Comparison of ENCODE assay signal across 10 mouse cellular contexts in the genomic region with DNA sequence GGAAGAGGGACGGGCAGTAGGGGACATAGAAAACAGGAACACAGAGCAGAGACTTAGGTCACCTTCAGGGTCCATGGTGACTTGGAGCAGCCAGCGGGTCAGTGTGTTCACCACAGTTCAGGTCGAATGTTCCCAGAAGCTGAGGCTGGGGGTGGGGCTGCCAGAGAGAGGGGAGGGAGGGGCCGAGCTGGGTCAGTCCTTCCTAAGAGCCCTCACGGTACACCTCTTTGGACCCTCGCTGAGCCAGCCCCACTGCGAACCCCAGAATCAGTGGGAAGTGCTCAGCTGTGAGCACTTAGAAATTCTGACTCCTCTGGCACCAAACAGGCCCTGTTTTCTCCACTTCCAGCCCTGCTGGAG. TPM values are rescaled to one million over a fixed set of nuclear protein-coding genes. Genes with fewer than 3 reads are reported as not detected.
A peak's percentile ranks its signal among the peaks of the same experiment; 100 is the strongest.
DNase-seq lines count a peak whose midpoint lies in the region; ATAC-seq and TF ChIP-seq lines count a peak whose summit lies in the region.
"Had no signal": no experiment of that assay in that cellular context is flagged by ENCODE, and none has a peak within 500 bp of the region (broad histone marks: within the 10 kb centered on the region; RNA-seq: fewer than 3 reads in every experiment).

A gene (minus strand): TSS at position 316 of the 360 bp plus-strand sequence.

- peak; percentile 55 for DNase-seq in forebrain, embryonic 11.5 days (ENCODE audit: low spot score)
- DNase-seq in forebrain, embryonic 14.5 days (ENCODE audit: low spot score), result no peak
- DNase-seq in thymus, adult 2 months, result no peak
- no peak for DNase-seq in thymus, postnatal 14 days
- DNase-seq in T-cell, adult 2 months (ENCODE audit: low spot score), result no peak
- DNase-seq in gastrocnemius, postnatal 4 days (ENCODE audit: low spot score in 2 of 2), result no peak
- DNase-seq in left cerebral cortex, postnatal 36 days (ENCODE audit: low spot score in 2 of 2), result no peak
- DNase-seq: adrenal gland, adult 2 months had no signal

- H3K4me2 ChIP-seq in forebrain, embryonic 11.5 days (ENCODE audit: low read depth, low read length, severe bottlenecking), result peak within 1 kb of the TSS; percentile 39
- no peak within 1 kb of the TSS for H3K4me2 ChIP-seq in forebrain, embryonic 14.5 days (ENCODE audit: low read length)
- peak within 1 kb of the TSS; percentile 24 for H3K4me2 ChIP-seq in limb, embryonic 12.5 days

- ATAC-seq in forebrain, embryonic 11.5 days (replicated peaks; ENCODE audit: low FRiP score), result no peak
- no peak for ATAC-seq in forebrain, embryonic 14.5 days
- ATAC-seq in limb, embryonic 12.5 days (ENCODE audit: insufficient number of reproducible peaks, insufficient read depth, low FRiP score, low TSS enrichment, low read depth), result no peak

- H3K9ac ChIP-seq in forebrain, embryonic 11.5 days (ENCODE audit: low read length), result peak within 1 kb of the TSS; percentile 24
- no peak within 1 kb of the TSS for H3K9ac ChIP-seq in forebrain, embryonic 14.5 days (ENCODE audit: low read length)
- H3K9ac ChIP-seq in limb, embryonic 12.5 days (replicated peaks), result no peak within 1 kb of the TSS

- no peaks in the 10 kb centered on the region; the same call in 1 of the 2 replicates for H3K9me3 ChIP-seq in forebrain, embryonic 11.5 days (ENCODE audit: control insufficient read depth, low read length)
- H3K9me3 ChIP-seq in forebrain, embryonic 14.5 days (replicated peaks; ENCODE audit: control insufficient read depth, low read length), result peaks cover 5% of the 10 kb centered on the region; the same call in 1 of the 2 replicates
- 0 out of 2 replicates have a peak, but pooled peaks cover 9% of the 10 kb centered on the region for H3K9me3 ChIP-seq in limb, embryonic 12.5 days

- H3K27ac ChIP-seq in forebrain, embryonic 11.5 days (ENCODE audit: low read depth, low read length), result no peak within 1 kb of the TSS
- H3K27ac ChIP-seq in forebrain, embryonic 14.5 days (ENCODE audit: low read depth, low read length), result no peak within 1 kb of the TSS
- no peak within 1 kb of the TSS for H3K27ac ChIP-seq in thymus, adult 2 months (ENCODE audit: control insufficient read depth, insufficient read depth, low read length)
- H3K27ac ChIP-seq in limb, embryonic 12.5 days, result no peak within 1 kb of the TSS
- H3K27ac ChIP-seq: left cerebral cortex, adult 2 months had no signal

- TF ChIP-seq CTCF in thymus, adult 2 months (IDR thresholded peaks at IDR 0.05; ENCODE audit: borderline replicate concordance, control insufficient read depth, extremely low read depth, insufficient read depth, low read length, poor library complexity), result no peak

- no peaks in the 10 kb centered on the region; the same call in 1 of the 2 replicates for H3K4me1 ChIP-seq in forebrain, embryonic 11.5 days (replicated peaks; ENCODE audit: control insufficient read depth, insufficient read depth, low read length)
- H3K4me1 ChIP-seq in forebrain, embryonic 14.5 days (ENCODE audit: control insufficient read depth, insufficient read depth, low read length), result no peaks in the 10 kb centered on the region
- H3K4me1 ChIP-seq in thymus, adult 2 months (replicated peaks; ENCODE audit: control insufficient read depth, insufficient read depth, low read length), result peaks cover 5% of the 10 kb centered on the region
- peaks cover 17% of the 10 kb centered on the region for H3K4me1 ChIP-seq in limb, embryonic 12.5 days (replicated peaks)

- peak within 1 kb of the TSS; percentile 5; the same call in 1 of the 2 replicates for H3K4me3 ChIP-seq in forebrain, embryonic 11.5 days (ENCODE audit: low read depth, low read length)
- H3K4me3 ChIP-seq in forebrain, embryonic 14.5 days (ENCODE audit: low read depth, low read length), result no peak within 1 kb of the TSS
- H3K4me3 ChIP-seq in thymus, adult 2 months (ENCODE audit: control insufficient read depth, insufficient read depth, low read length), result no peak within 1 kb of the TSS
- 0 out of 2 replicates have a peak within 1 kb of the TSS, but pooled peaks have one; percentile 13 for H3K4me3 ChIP-seq in limb, embryonic 12.5 days (replicated peaks)
- H3K4me3 ChIP-seq: left cerebral cortex, adult 2 months had no signal

- H3K27me3 ChIP-seq in forebrain, embryonic 11.5 days (ENCODE audit: control insufficient read depth, insufficient read depth, low read length), result peaks cover 2% of the 10 kb centered on the region; the same call in 1 of the 2 replicates
- H3K27me3 ChIP-seq in forebrain, embryonic 14.5 days (replicated peaks; ENCODE audit: control insufficient read depth, insufficient read depth, low read length), result no peaks in the 10 kb centered on the region
- H3K27me3 ChIP-seq in thymus, adult 2 months (ENCODE audit: control insufficient read depth, insufficient read depth, low read length), result no peaks in the 10 kb centered on the region
- H3K27me3 ChIP-seq in limb, embryonic 12.5 days, result peaks cover 44% of the 10 kb centered on the region

- no peaks in the 10 kb centered on the region for H3K36me3 ChIP-seq in forebrain, embryonic 11.5 days (ENCODE audit: control insufficient read depth, insufficient read depth, low read length)
- no peaks in the 10 kb centered on the region for H3K36me3 ChIP-seq in forebrain, embryonic 14.5 days (ENCODE audit: control insufficient read depth, insufficient read depth, low read length)
- no peaks in the 10 kb centered on the region for H3K36me3 ChIP-seq in thymus, adult 2 months (ENCODE audit: control insufficient read depth, insufficient read depth, low read length)
- H3K36me3 ChIP-seq in limb, embryonic 12.5 days, result no peaks in the 10 kb centered on the region

- TF ChIP-seq POLR2A in thymus, adult 2 months (IDR thresholded peaks at IDR 0.05; ENCODE audit: control insufficient read depth, extremely low read depth, insufficient read depth, low read length, poor library complexity), result no peak

- 12% methylated on average over 7 of the region's 7 CpGs for WGBS in forebrain, embryonic 11.5 days
- 15% methylated on average over 6 of the region's 7 CpGs for WGBS in forebrain, embryonic 14.5 days
- 90% methylated on average over 7 of the region's 7 CpGs for WGBS in thymus, adult 2 months
- 6% methylated on average over 7 of the region's 7 CpGs for whole genome bisulfite sequencing in limb, embryonic 12.5 days

- intact Hi-C loops in left cerebral cortex, postnatal 36 days (cut with DNase I), result no loop called here

RNA-seq across cellular contexts. Expression of the gene that starts here (rescaled TPM):
- polyA plus RNA-seq in forebrain, embryonic 11.5 days (2014; fragmentation: Nextera tagmentation; extraction: Ambion mirVana), result 5.4 and 5.5 TPM in 2 replicates
- 0.66 and 0.91 TPM in 2 replicates for polyA plus RNA-seq in forebrain, embryonic 14.5 days (2014; fragmentation: Nextera tagmentation; extraction: Ambion mirVana)
- polyA plus RNA-seq in thymus, adult 2 months (2012; rRNA removed), result 8.0 and 10.1 TPM in 2 replicates
- 1.3 and 1.7 TPM in 2 replicates for polyA plus RNA-seq in limb, embryonic 12.5 days (2016; fragmentation: Nextera tagmentation; extraction: Ambion mirVana)
- 1 to 10 TPM; 4.6 to 5.2 TPM for total RNA-seq in gastrocnemius, postnatal 4 days (2021)
- total RNA-seq in left cerebral cortex, postnatal 36 days (2021), result under 1 TPM in 1 of 2 experiments, not detected in 1; 0.63 TPM

Comparison
In these comparisons a context has a peak if more than half of its experiments do, and no peak if none do; other contexts are left out.
1. H3K4me3 ChIP-seq: peak in forebrain, embryonic 11.5 days (single experiment) and limb, embryonic 12.5 days (single experiment); none in forebrain, embryonic 14.5 days (single experiment) and thymus, adult 2 months (single experiment).